Mouse (Mus musculus): ENCODE results near the gene Lrba.

Gene Lrba

GRCm38 (mm10) chr3:86224564-86225421, at the start of gene Lrba:
Gene Lrba, plus strand, starts transcription at chr3:86224680.
- DNase-seq = peak; percentile 92

- DNase-seq = no peak
Measured at GRCm38 (mm10) chr3:86179714-86180113, 44.8 kb upstream of the Lrba start.

GRCm38 (mm10) chr3:86181107-86181506, 43.4 kb upstream of the Lrba start:
- DNase-seq = no peak

- DNase-seq = no peak
Measured at GRCm38 (mm10) chr3:86184546-86184945, 39.9 kb upstream of the Lrba start.

- DNase-seq = no peak
Measured at GRCm38 (mm10) chr3:86187736-86188389, 36.6 kb upstream of the Lrba start.

- peak; percentile 15 for DNase-seq
Measured at GRCm38 (mm10) chr3:86195981-86196380, 28.5 kb upstream of the Lrba start.

- DNase-seq = peak; percentile 17
Measured at GRCm38 (mm10) chr3:86196471-86196870, 28.0 kb upstream of the Lrba start.

GRCm38 (mm10) chr3:86201645-86202175, 22.8 kb upstream of the Lrba start:
- DNase-seq = no peak

GRCm38 (mm10) chr3:86202449-86202848, 22.0 kb upstream of the Lrba start:
- DNase-seq = no peak

GRCm38 (mm10) chr3:86204608-86205358, 19.7 kb upstream of the Lrba start:
- no peak for DNase-seq

- no peak for DNase-seq
Measured at GRCm38 (mm10) chr3:86206556-86206955, 17.9 kb upstream of the Lrba start.

- no peak for DNase-seq
Measured at GRCm38 (mm10) chr3:86210267-86210939, 14.1 kb upstream of the Lrba start.

GRCm38 (mm10) chr3:86210959-86211358, 13.5 kb upstream of the Lrba start:
- DNase-seq = no peak

GRCm38 (mm10) chr3:86214248-86214647, 10.2 kb upstream of the Lrba start:
- no peak for DNase-seq

- DNase-seq = peak; percentile 94
Measured at GRCm38 (mm10) chr3:86223634-86224313, 706 bp upstream of the Lrba start.

GRCm38 (mm10) chr3:86224314-86224563, 241 bp upstream of the Lrba start:
- no peak for DNase-seq

GRCm38 (mm10) chr3:86231532-86232086, 7.1 kb downstream of the Lrba start:
- no peak for DNase-seq

- no peak for DNase-seq
Measured at GRCm38 (mm10) chr3:86247193-86247592, 22.7 kb downstream of the Lrba start.

GRCm38 (mm10) chr3:86251212-86251611, 26.7 kb downstream of the Lrba start:
- DNase-seq = no peak

GRCm38 (mm10) chr3:86252588-86252987, 28.1 kb downstream of the Lrba start:
- no peak for DNase-seq

GRCm38 (mm10) chr3:86253071-86253470, 28.6 kb downstream of the Lrba start:
- DNase-seq = no peak

GRCm38 (mm10) chr3:86253791-86254190, 29.3 kb downstream of the Lrba start:
- DNase-seq = no peak
